Mouse (Mus musculus): ENCODE measurements at regions not wholly inside any gene's neighbourhood (a gene's known extent, or its start where the extent isn't known, plus 50 kb on each side); places are given as distances from the start of the nearest gene placed in this dataset.

GRCm38 (mm10) chr11:113016801-113017715 lies 235.0 kb downstream of the Sox9 start:
- H3K27ac ChIP-seq (replicated peaks) = peak overlapping the region; percentile 76
- WGBS = 4% methylated on average over 7 of the region's 7 CpGs
- H3K9me3 ChIP-seq = no peaks in the 10 kb centered on the region
- no peak overlapping the region for H3K4me2 ChIP-seq (replicated peaks)
- H3K4me3 ChIP-seq = no peak overlapping the region
- H3K9ac ChIP-seq (replicated peaks) = no peak overlapping the region
- peaks cover 49% of the 10 kb centered on the region for H3K4me1 ChIP-seq
- no peaks in the 10 kb centered on the region for H3K27me3 ChIP-seq
- H3K36me3 ChIP-seq = no peaks in the 10 kb centered on the region
- ATAC-seq (replicated peaks) = peak; percentile 83

GRCm38 (mm10) chr11:113021533-113021932 lies 239.5 kb downstream of the Sox9 start:
- H3K27ac ChIP-seq (replicated peaks) = no peak overlapping the region
- 55% methylated on average over 4 of the region's 4 CpGs for whole genome bisulfite sequencing
- H3K27me3 ChIP-seq = no peaks in the 10 kb centered on the region
- H3K9me3 ChIP-seq = no peaks in the 10 kb centered on the region
- no peak overlapping the region for H3K4me3 ChIP-seq
- no peak overlapping the region for H3K9ac ChIP-seq (replicated peaks)
- H3K4me1 ChIP-seq = peaks cover 18% of the 10 kb centered on the region
- no peak overlapping the region for H3K4me2 ChIP-seq (replicated peaks)
- no peaks in the 10 kb centered on the region for H3K36me3 ChIP-seq
- no peak for ATAC-seq (replicated peaks)

- Histone ChIP-seq H3K4me3 (no peak overlapping the region), H3K9me3 (no peaks in the 10 kb centered on the region), H3K4me1 (peaks cover 3% of the 10 kb centered on the region; the same call in 1 of the 2 replicates), H3K27me3 (no peaks in the 10 kb centered on the region), H3K27ac (replicated peaks) (no peak overlapping the region), H3K9ac (replicated peaks) (no peak overlapping the region), H3K36me3 (no peaks in the 10 kb centered on the region), H3K4me2 (replicated peaks) (no peak overlapping the region)
- 62% methylated on average over 6 of the region's 6 CpGs for WGBS
- ATAC-seq (replicated peaks) = no peak
These were observed 245.0 kb downstream of the Sox9 start for GRCm38 (mm10) chr11:113026994-113027393.

GRCm38 (mm10) chr11:113028235-113028919 lies 246.4 kb downstream of the Sox9 start:
- WGBS = 96% methylated on average over 8 of the region's 8 CpGs
- H3K4me2 ChIP-seq (replicated peaks) = no peak overlapping the region
- peaks cover 3% of the 10 kb centered on the region; the same call in 1 of the 2 replicates for H3K4me1 ChIP-seq
- H3K4me3 ChIP-seq = no peak overlapping the region
- no peak overlapping the region for H3K27ac ChIP-seq (replicated peaks)
- no peak for ATAC-seq (replicated peaks)
- no peaks in the 10 kb centered on the region for H3K36me3 ChIP-seq
- no peaks in the 10 kb centered on the region for H3K27me3 ChIP-seq
- no peak overlapping the region for H3K9ac ChIP-seq (replicated peaks)
- H3K9me3 ChIP-seq = no peaks in the 10 kb centered on the region

GRCm38 (mm10) chr11:113031405-113031804 lies 249.4 kb downstream of the Sox9 start:
- ATAC-seq (replicated peaks) = no peak
- no peak overlapping the region for H3K27ac ChIP-seq (replicated peaks)
- WGBS = 55% methylated on average over 8 of the region's 8 CpGs

GRCm38 (mm10) chr11:113032487-113033228 lies 250.6 kb downstream of the Sox9 start:
- Histone ChIP-seq H3K4me3 (no peak overlapping the region), H3K36me3 (no peaks in the 10 kb centered on the region), H3K27me3 (no peaks in the 10 kb centered on the region), H3K27ac (replicated peaks) (no peak overlapping the region), H3K9me3 (no peaks in the 10 kb centered on the region), H3K4me1 (peaks cover 3% of the 10 kb centered on the region; the same call in 1 of the 2 replicates), H3K4me2 (replicated peaks) (no peak overlapping the region), H3K9ac (replicated peaks) (no peak overlapping the region)
- no peak for ATAC-seq (replicated peaks)
- WGBS = 84% methylated on average over 8 of the region's 8 CpGs

More at GRCm38 (mm10) chr11:113031405-113031804, 249.4 kb downstream of the Sox9 start:
- H3K4me1 ChIP-seq = peaks cover 3% of the 10 kb centered on the region; the same call in 1 of the 2 replicates
- no peaks in the 10 kb centered on the region for H3K27me3 ChIP-seq
- no peak overlapping the region for H3K9ac ChIP-seq (replicated peaks)
- no peak overlapping the region for H3K4me2 ChIP-seq (replicated peaks)
- H3K36me3 ChIP-seq = no peaks in the 10 kb centered on the region
- no peaks in the 10 kb centered on the region for H3K9me3 ChIP-seq
- no peak overlapping the region for H3K4me3 ChIP-seq

GRCm38 (mm10) chr11:113034911-113035310 lies 252.9 kb downstream of the Sox9 start:
- Histone ChIP-seq H3K36me3 (no peaks in the 10 kb centered on the region), H3K4me1 (peaks cover 3% of the 10 kb centered on the region; the same call in 1 of the 2 replicates), H3K9ac (replicated peaks) (no peak overlapping the region), H3K9me3 (no peaks in the 10 kb centered on the region), H3K27ac (replicated peaks) (no peak overlapping the region), H3K27me3 (no peaks in the 10 kb centered on the region), H3K4me2 (replicated peaks) (no peak overlapping the region), H3K4me3 (no peak overlapping the region)
- ATAC-seq (replicated peaks) = no peak
- 94% methylated on average over 13 of the region's 13 CpGs for WGBS

GRCm38 (mm10) chr11:113037736-113038135 lies 255.7 kb downstream of the Sox9 start:
- Histone ChIP-seq H3K4me2 (replicated peaks) (no peak overlapping the region), H3K4me3 (no peak overlapping the region), H3K27me3 (no peaks in the 10 kb centered on the region), H3K9me3 (no peaks in the 10 kb centered on the region), H3K36me3 (no peaks in the 10 kb centered on the region), H3K4me1 (no peaks in the 10 kb centered on the region), H3K9ac (replicated peaks) (no peak overlapping the region), H3K27ac (replicated peaks) (no peak overlapping the region)
- no peak for ATAC-seq (replicated peaks)
- 77% methylated on average over 4 of the region's 4 CpGs for WGBS

GRCm38 (mm10) chr11:113042710-113043109 lies 260.7 kb downstream of the Sox9 start:
- H3K36me3 ChIP-seq = no peaks in the 10 kb centered on the region
- H3K4me3 ChIP-seq = no peak overlapping the region
- peaks cover 25% of the 10 kb centered on the region for H3K4me1 ChIP-seq
- no peak overlapping the region for H3K4me2 ChIP-seq (replicated peaks)
- 55% methylated on average over 5 of the region's 5 CpGs for WGBS
- H3K27ac ChIP-seq (replicated peaks) = no peak overlapping the region; the same call in 1 of the 2 replicates
- no peak overlapping the region for H3K9ac ChIP-seq (replicated peaks)
- H3K27me3 ChIP-seq = no peaks in the 10 kb centered on the region
- no peaks in the 10 kb centered on the region for H3K9me3 ChIP-seq
- ATAC-seq (replicated peaks) = no peak

- H3K4me1 ChIP-seq = peaks cover 37% of the 10 kb centered on the region
- 18% methylated on average over 20 of the region's 20 CpGs for WGBS
- no peak overlapping the region for H3K9ac ChIP-seq (replicated peaks)
- ATAC-seq (replicated peaks) = peak; percentile 88
- no peaks in the 10 kb centered on the region for H3K9me3 ChIP-seq
- no peaks in the 10 kb centered on the region for H3K27me3 ChIP-seq
- no peaks in the 10 kb centered on the region for H3K36me3 ChIP-seq
- peak overlapping the region; percentile 73 for H3K27ac ChIP-seq (replicated peaks)
- peak overlapping the region; percentile 27 for H3K4me2 ChIP-seq (replicated peaks)
- H3K4me3 ChIP-seq = no peak overlapping the region
These were observed 264.4 kb downstream of the Sox9 start for GRCm38 (mm10) chr11:113046200-113047051.

GRCm38 (mm10) chr11:113048158-113048557 lies 266.1 kb downstream of the Sox9 start:
- Histone ChIP-seq H3K4me3 (no peak overlapping the region), H3K9ac (replicated peaks) (no peak overlapping the region), H3K27ac (replicated peaks) (no peak overlapping the region), H3K4me1 (peaks cover 37% of the 10 kb centered on the region), H3K4me2 (replicated peaks) (no peak overlapping the region), H3K36me3 (no peaks in the 10 kb centered on the region), H3K27me3 (no peaks in the 10 kb centered on the region), H3K9me3 (no peaks in the 10 kb centered on the region)
- ATAC-seq (replicated peaks) = no peak
- 85% methylated on average over 7 of the region's 7 CpGs for WGBS

Data from forebrain, embryonic 15.5 days (tissue).